Mouse (Mus musculus) midbrain, embryonic 14.5 days (tissue): ENCODE measurements around the gene Ube2s. TPM values are rescaled to one million over a fixed set of nuclear protein-coding genes. Genes with fewer than 3 reads are reported as not detected.

Experiments
- ATAC-seq: fragments of 200-750 bp; cut with Nextera tagmentation; 2 replicates; pipeline ENCODE4 v1.8.0; 2017; ENCODE audit warnings: moderate number of reproducible peaks, moderate library complexity; ENCODE audit not compliant: low FRiP score, low TSS enrichment
- DNase-seq: peaks from one replicate; pipeline ENCODE4 v3.0.0-alpha.2; 2015
- H3K27ac ChIP-seq: fragments of 300-500 bp; sonication (generic); replicated peaks from 2 replicates; pipeline ENCODE4 v1.5.1; 2014; ENCODE audit warnings: mild to moderate bottlenecking, low read depth, low read length, moderate library complexity
- H3K27me3 ChIP-seq: fragments of 300-500 bp; sonication (generic); 2 replicates; pipeline ENCODE4 v1.6.1; 2014; ENCODE audit warnings: low read length, control low read depth, mixed read lengths; ENCODE audit not compliant: control insufficient read depth, insufficient read depth
- H3K36me3 ChIP-seq: fragments of 300-500 bp; sonication (generic); 2 replicates; pipeline ENCODE4 v1.6.1; 2014; ENCODE audit warnings: low read length, control low read depth; ENCODE audit not compliant: control insufficient read depth, insufficient read depth
- H3K4me1 ChIP-seq: fragments of 300-500 bp; sonication (generic); 2 replicates; pipeline ENCODE4 v1.6.1; 2014; ENCODE audit warnings: mild to moderate bottlenecking, antibody characterized with exemption, low read length, control low read depth; ENCODE audit not compliant: control insufficient read depth, insufficient read depth
- H3K4me2 ChIP-seq: fragments of 300-500 bp; sonication (generic); 2 replicates; pipeline ENCODE4 v1.6.1; 2014; ENCODE audit warnings: mild to moderate bottlenecking, low read length, moderate library complexity
- H3K4me3 ChIP-seq: fragments of 300-500 bp; sonication (generic); replicated peaks from 2 replicates; pipeline ENCODE4 v1.5.1; 2014; ENCODE audit warnings: low read depth, low read length
- H3K9ac ChIP-seq: fragments of 300-500 bp; sonication (generic); replicated peaks from 2 replicates; pipeline ENCODE4 v1.6.1; 2014; ENCODE audit warnings: mild to moderate bottlenecking, low read length, moderate library complexity
- H3K9me3 ChIP-seq: fragments of 300-500 bp; sonication (generic); 2 replicates; pipeline ENCODE4 v1.6.1; 2016; ENCODE audit warnings: low read length, control low read depth, mixed read lengths; ENCODE audit not compliant: control insufficient read depth
- WGBS: fragments of 180-500 bp; shearing (Covaris S2); extraction: QIAGEN DNeasy Blood & Tissue Kit; methylation state at CpG from one replicate; pipeline ENCODE4 v1.1.7; 2014; 5-methylcytosine and 5-hydroxymethylcytosine counted together
- polyA plus RNA-seq: library from polyadenylated mRNA; unstranded; fragments of >200 nt; fragmentation: Nextera tagmentation; extraction: Ambion mirVana; gene quantifications from 2 replicates; pipeline ENCODE4 v1.2.1, GENCODE M21; 2014

Ube2s gene
- polyA plus RNA-seq, 1 experiment from 2014 or later: 290 TPM

DNA sequence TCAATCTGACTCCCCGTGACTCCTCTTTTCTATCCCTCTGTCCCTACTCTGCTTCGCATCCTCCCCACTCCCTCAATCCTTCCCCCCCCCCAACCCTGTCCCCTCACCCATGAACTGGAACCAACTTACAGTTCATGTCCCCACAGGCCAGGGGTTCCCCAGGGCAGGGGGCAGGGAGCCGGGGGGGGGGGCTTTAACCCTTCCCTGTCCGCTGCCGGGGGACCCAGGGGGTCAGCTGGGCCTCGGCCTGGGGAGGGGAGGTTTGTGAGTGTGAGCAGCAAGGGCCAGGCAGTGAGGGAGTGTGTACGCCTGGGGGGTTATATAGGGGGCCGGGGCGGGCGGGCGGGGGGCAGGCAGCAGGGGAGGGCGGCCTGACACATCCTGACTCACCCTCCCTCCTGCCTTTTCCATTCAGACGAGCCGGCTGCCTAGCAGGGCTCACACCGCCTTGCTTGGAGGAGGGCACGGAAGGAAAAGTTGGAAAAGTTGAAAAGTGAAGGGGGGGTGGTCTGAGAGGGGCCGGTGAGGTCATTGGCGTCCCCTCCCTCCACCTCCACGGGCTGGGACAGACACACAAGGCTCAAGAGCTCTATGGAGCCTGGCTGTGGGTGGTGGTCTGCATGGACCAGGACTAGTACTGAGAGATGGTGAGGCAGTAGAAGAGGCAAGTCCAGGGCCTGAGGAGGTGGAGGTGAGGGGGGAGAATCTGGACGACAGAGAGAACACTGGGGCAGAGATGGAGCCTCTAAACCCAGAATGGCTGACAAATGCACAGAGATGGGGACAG is 34.3 kb downstream of the Ube2s start:
- no peak overlapping the region for H3K9ac ChIP-seq
- peaks cover 39% of the 10 kb centered on the region for H3K27me3 ChIP-seq
- no peaks in the 10 kb centered on the region for H3K4me1 ChIP-seq
- H3K9me3 ChIP-seq: no peaks in the 10 kb centered on the region
- H3K4me2 ChIP-seq: no peak overlapping the region
- H3K4me3 ChIP-seq: no peak overlapping the region
- DNase-seq (no peak), ATAC-seq (no peak)
- H3K27ac ChIP-seq: no peak overlapping the region
- no peaks in the 10 kb centered on the region for H3K36me3 ChIP-seq
- 2% methylated on average over 19 of the region's 20 CpGs for WGBS

GRCm38 (mm10) chr7:4776861-4777830 is 35.2 kb downstream of the Ube2s start:
- H3K4me3 ChIP-seq: peak overlapping the region; percentile 33
- peaks cover 39% of the 10 kb centered on the region for H3K27me3 ChIP-seq
- peak; percentile 66 for ATAC-seq
- H3K9ac ChIP-seq: peak overlapping the region; percentile 42; the same call in 1 of the 2 replicates
- H3K36me3 ChIP-seq: no peaks in the 10 kb centered on the region
- H3K9me3 ChIP-seq: no peaks in the 10 kb centered on the region
- H3K4me1 ChIP-seq: no peaks in the 10 kb centered on the region
- H3K27ac ChIP-seq: no peak overlapping the region
- 2% methylated on average over 48 of the region's 56 CpGs for WGBS
- H3K4me2 ChIP-seq: peak overlapping the region; percentile 51
- peak; percentile 72 for DNase-seq

DNA sequence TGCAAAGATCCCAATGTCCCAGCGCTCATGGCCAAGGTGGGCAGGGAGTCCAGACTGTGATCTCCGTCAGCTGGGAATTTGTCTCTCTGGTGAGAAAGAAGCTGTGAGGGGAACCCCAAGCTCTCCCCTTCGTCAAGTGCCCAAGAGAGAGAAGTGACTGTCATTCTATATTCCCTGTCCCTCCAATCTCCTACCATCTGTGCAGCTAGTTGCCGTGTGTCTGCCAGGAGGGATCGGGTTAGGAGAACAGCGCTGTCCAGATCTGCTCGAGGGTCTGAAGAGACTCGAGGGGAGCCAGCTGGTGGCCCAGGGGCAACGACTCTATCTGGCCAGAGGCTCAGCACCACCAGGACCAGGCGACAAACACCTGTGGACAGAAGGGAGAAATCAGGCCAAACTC is 36.3 kb downstream of the Ube2s start:
- H3K27me3 ChIP-seq: peaks cover 39% of the 10 kb centered on the region
- no peak overlapping the region for H3K27ac ChIP-seq
- H3K4me3 ChIP-seq: no peak overlapping the region
- H3K9me3 ChIP-seq: no peaks in the 10 kb centered on the region
- ATAC-seq (no peak), DNase-seq (no peak)
- 54% methylated on average over 10 of the region's 10 CpGs for WGBS
- H3K4me2 ChIP-seq: no peak overlapping the region
- no peaks in the 10 kb centered on the region for H3K36me3 ChIP-seq
- H3K4me1 ChIP-seq: no peaks in the 10 kb centered on the region
- no peak overlapping the region for H3K9ac ChIP-seq

- Histone ChIP-seq H3K4me2 (no peak within 1 kb of the TSS), H3K9ac (no peak within 1 kb of the TSS), H3K36me3 (no peaks in the 10 kb centered on the region), H3K4me3 (no peak within 1 kb of the TSS), H3K27ac (no peak within 1 kb of the TSS), H3K4me1 (no peaks in the 10 kb centered on the region), H3K9me3 (no peaks in the 10 kb centered on the region), H3K27me3 (peaks cover 6% of the 10 kb centered on the region; the same call in 1 of the 2 replicates)
- DNase-seq (no peak), ATAC-seq (no peak)
- 80% methylated on average over 5 of the region's 5 CpGs for WGBS
Measured at GRCm38 (mm10) chr7:4771202-4771601, 41.2 kb downstream of the Ube2s start, which contains the start of gene Fam71e2. Fam71e2 (minus strand) TSS chr7:4771302.

- no peak overlapping the region for H3K9ac ChIP-seq
- no peak overlapping the region for H3K27ac ChIP-seq
- ATAC-seq (no peak), DNase-seq (no peak)
- H3K4me3 ChIP-seq: no peak overlapping the region
- H3K4me2 ChIP-seq: no peak overlapping the region
- 17% methylated on average over 4 of the region's 4 CpGs for WGBS
- no peaks in the 10 kb centered on the region for H3K9me3 ChIP-seq
- H3K36me3 ChIP-seq: no peaks in the 10 kb centered on the region
- no peaks in the 10 kb centered on the region for H3K4me1 ChIP-seq
- H3K27me3 ChIP-seq: no peaks in the 10 kb centered on the region
Measured at GRCm38 (mm10) chr7:4764946-4765710, 47.3 kb downstream of the Ube2s start.

GRCm38 (mm10) chr7:4759670-4760069 is 52.7 kb downstream of the Ube2s start:
- Histone ChIP-seq H3K9ac (no peak overlapping the region), H3K4me3 (no peak overlapping the region), H3K27ac (no peak overlapping the region), H3K4me1 (no peaks in the 10 kb centered on the region), H3K4me2 (no peak overlapping the region), H3K27me3 (no peaks in the 10 kb centered on the region), H3K9me3 (no peaks in the 10 kb centered on the region), H3K36me3 (no peaks in the 10 kb centered on the region)
- 50% methylated on average over 1 of the region's 1 CpGs for WGBS
- DNase-seq: no peak
- ATAC-seq: no peak

DNA sequence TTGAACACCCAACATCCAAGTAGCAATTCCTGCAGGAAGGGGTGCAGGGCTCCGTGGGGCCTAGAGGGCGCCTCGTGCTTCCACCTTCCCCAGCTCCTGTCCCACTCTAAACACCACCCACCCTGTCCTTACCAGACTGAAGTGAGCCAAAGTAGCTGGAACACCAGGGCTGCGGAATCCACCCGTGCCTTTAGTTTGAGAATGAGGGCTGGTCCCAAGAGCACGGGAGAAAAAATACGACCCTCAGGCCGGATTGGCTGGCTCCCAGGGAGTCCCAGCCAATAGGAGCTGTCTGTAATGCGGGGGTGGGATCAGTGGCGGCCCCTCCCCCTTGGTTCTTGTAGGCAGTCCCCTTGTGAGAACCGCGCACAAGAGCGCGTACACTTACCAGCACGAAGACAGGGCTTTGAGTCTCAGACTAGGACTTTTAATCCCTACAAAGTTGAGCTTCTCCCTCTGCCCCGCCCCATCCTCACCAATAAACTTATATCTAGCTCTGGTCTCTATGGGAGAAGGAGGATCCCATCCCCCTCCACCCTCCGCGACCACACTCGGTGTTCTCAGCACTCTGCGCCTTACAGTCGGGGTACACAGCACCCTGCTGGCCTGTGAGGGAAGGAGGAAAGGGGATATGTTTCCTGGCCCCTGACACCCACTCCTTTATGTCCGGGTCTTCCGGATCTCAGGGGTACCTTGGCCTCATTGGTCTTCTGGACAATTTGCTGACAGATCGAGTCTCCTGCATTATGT is 59.4 kb downstream of the Ube2s start, which contains the start of gene Cox6b2:
Gene Cox6b2 (minus strand): TSS at position 274 of the 750 bp plus-strand sequence.
- ATAC-seq: peak; percentile 91
- Histone ChIP-seq H3K27ac (no peak within 1 kb of the TSS), H3K9ac (no peak within 1 kb of the TSS)

More for the DNA sequence above, 59.4 kb downstream of the Ube2s start, which contains the start of gene Cox6b2:
- H3K4me3 ChIP-seq: peak within 1 kb of the TSS; percentile 28
- DNase-seq: peak; percentile 88
- H3K4me2 ChIP-seq: peak within 1 kb of the TSS; percentile 50
- WGBS: 3% methylated on average over 24 of the region's 24 CpGs
- H3K36me3 ChIP-seq: 0 out of 2 replicates have a peak, but pooled peaks cover 3% of the 10 kb centered on the region
- no peaks in the 10 kb centered on the region for H3K9me3 ChIP-seq
- H3K4me1 ChIP-seq: peaks cover 14% of the 10 kb centered on the region
- H3K27me3 ChIP-seq: no peaks in the 10 kb centered on the region
